Mouse (Mus musculus): ENCODE data around the gene Def6.
"Not testable (repeated sequence)": the region's sequence is repeated elsewhere in the genome, so short reads cannot be mapped to it uniquely, and the experiment has no call there.

Gene Def6

DNA sequence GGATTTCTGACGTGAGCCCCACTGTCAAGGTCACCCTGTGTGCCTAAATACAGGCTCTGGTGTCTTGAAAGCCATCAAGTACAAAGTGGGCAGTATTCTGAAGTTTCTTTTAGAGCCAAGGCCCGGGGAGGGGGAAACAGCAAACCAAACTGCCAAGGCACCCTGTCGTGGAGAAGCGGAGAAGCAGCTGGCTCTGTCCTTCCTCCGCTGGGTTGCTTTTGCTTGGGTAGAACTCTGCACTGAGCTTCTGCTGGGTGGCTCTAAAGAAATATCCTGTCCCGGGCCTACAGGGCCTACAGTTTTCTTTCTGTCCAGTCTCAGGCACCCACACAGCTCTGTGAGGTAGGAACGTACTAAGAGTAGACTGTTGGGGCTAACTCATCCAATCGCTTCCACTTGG lies 486 bp upstream of the Def6 start:
- no peak for DNase-seq (ENCODE audit: extremely low read depth, insufficient read length, low spot score)

DNA sequence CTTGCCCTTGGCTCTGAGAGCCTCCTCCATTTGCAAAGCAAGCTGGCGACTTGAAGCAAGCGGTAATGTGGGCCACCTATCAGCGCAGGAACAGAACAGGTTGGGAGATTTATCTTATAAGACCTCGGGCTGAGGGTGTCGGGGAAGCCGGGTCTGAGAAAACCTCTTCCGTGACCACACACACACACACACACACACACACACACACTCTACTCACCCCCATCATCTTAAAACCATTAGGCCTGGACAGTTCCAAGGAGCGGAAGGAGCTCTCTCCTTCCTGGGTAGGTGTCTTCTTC lies 685 bp downstream of the Def6 start:
- DNase-seq (ENCODE audit: extremely low read depth, insufficient read length, low spot score) = no peak

DNA sequence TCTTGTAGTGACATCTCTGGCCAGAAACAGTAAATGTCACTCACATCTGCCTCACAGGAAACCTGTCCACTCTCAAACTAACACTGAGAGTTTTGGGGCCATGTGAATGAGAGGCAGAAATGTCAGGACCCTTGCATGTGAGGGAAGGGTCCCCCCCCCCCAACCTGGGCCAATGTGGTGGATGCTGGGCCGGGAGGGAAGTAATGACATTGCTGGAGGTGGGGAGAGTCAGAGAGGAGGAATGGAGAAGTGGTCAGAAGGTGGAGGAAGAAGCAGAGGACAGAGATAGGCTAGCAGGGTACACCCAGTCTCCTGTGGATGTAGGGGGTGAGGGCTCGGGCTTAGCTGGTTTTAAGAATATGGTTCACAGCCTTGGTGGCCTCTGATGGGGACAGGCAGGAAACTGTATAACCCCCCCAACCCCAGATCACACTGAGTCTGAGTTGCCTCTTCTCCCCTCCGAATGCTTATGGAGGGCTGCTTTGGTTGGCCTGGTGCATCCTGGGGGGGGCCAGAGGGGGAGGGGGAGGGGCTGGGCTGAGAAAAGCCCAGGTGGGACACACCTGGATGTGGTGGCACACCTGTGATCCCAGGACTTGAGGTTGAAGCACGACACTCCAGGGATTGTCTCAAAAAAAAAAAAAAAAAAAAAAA lies 2.0 kb downstream of the Def6 start:
- no peak for DNase-seq (ENCODE audit: extremely low read depth, insufficient read length, low spot score)

DNA sequence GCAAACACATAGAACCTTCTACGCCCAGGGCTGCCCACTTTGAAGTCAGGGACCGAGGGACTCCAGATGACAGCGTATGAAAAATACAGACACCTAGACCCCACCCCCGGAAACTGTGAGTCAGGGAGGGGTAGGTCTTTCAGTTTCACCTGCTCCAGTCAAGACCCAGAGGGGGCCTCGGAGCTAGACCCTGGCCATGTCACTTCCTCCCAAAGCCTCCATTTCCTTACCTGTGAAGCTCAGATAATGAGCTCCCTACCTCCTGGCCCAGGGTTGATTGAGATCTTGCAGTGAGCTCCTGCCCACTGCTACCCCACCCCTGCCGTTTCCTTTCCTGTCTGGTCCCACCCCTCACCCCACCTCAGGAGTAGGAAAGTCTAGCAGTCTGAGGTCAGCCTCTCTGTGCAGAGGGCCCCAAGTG lies 4.4 kb downstream of the Def6 start:
- DNase-seq (ENCODE audit: extremely low read depth, insufficient read length, low spot score) = no peak

DNA sequence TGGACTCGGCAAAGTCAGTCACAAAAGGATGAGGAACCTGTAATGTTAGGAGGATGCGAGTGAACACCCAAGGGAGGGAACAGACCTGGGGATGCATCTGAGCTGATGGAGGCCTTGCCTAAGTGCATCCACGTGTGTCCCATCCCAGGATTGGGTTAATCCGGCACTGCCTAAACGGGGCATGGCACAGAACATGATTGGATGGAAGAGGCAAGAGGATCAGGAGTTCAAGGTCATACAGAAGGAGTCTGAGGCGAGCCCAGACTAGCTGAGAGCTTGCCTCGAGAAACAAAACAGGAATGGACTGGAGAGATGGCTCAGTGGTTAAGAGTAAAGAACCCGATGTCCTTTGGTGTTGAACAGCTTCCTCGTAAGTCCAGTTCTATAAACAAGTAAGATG lies 4.8 kb downstream of the Def6 start:
- DNase-seq (ENCODE audit: extremely low read depth, insufficient read length, low spot score) = no peak

DNA sequence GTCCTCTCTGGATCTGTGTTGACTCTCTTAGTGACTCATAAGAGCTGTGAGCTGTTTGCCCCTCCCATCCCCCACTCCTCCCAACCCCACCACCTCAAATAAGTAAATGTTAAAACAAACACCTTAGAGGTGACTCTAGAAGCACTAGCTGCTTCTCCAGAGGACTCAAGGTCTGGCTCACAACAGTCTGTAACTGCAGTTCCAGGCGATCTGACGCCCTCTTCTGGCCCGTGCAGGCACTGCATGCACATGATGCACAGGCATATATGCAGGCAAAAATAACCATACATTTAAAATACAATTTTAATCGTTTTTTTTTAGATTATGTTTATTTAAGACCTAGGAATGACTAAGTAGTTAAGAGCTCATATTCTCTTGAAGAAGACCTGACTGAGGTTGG lies 5.7 kb downstream of the Def6 start:
- DNase-seq (ENCODE audit: extremely low read depth, insufficient read length, low spot score) = no peak

DNA sequence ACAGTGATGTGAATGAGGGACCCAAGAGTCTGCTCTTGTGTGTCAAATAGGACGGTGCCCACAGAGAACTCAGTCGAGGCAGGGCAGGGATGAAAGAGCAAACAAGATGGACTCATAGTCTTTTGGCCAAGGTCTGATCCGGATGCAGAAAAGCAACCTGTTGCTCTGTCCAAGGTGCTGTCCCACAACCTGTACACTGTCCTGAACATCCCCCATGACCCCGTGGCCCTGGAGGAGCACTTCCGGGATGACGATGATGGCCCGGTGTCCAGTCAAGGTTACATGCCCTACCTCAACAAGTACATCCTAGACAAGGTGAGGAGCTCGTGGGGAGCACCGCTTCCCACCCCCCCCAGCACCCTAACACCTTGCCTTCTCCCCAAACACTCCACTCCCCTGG lies 9.2 kb downstream of the Def6 start:
- no peak for DNase-seq (ENCODE audit: extremely low read depth, insufficient read length, low spot score)

DNA sequence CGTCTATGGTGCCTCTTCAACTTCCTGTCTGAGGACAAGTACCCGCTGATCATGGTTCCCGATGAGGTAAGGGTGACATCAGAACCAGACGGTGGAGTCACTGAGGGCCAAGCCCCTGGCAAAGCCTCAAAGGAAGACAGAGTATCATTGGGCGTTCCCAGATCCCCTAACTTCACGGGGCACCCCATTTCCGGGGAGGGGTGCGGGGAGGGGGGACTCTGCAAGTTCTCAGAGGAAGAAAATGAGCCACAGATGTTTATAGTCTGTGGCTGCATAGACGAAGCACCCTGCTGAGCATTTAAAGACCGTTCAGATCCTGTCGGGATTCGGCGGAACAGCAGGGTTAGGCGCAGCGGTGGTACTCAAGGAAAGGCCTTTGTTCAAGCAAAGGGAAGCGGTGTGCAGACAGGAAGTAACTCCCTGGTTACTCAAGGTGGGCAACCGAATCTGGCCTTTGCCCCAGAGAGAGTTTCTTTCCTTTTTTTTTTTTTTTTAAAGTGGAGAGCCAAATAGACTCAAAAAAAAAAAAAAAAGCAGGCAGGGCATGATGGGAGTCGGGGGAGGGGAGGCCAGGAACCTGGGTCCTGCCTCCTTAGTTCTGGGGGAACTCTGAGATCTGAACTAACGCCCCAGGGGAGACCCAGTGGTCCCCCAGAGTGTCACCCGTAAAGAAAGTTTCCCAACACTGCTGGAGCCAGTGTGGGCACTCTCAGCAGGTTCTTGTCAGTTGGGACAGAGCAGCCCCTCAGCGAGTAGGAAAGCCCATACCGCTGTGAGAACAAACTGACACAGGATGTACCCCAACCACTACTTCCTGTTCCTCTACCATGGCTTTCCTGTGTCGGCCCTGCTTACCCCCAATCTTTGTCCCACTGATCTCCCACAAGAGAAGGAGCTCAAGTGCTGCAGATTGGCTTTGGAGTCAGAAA lies 10.4 kb downstream of the Def6 start:
- DNase-seq (ENCODE audit: extremely low read depth, insufficient read length, low spot score) = no peak

DNA sequence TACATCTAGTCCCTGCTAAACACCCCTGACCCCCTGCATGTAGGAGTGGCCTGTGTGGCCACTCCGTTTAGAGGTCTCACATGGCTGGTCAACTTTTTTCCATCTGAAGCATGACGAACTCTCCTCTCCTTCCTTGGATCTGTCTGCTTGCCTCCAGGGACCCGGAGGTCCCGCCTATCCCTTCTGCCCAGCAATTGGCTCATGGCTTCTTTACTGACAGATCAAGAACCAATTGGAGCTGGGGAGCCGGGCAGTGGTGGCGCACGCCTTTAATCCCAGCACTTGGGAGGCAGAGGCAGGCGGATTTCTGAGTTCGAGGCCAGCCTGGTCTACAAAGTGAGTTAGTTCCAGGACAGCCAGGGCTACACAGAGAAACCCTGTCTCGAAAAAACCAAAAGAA lies 14.9 kb downstream of the Def6 start:
- not testable (repeated sequence) for DNase-seq (ENCODE audit: extremely low read depth, insufficient read length, low spot score)

DNA sequence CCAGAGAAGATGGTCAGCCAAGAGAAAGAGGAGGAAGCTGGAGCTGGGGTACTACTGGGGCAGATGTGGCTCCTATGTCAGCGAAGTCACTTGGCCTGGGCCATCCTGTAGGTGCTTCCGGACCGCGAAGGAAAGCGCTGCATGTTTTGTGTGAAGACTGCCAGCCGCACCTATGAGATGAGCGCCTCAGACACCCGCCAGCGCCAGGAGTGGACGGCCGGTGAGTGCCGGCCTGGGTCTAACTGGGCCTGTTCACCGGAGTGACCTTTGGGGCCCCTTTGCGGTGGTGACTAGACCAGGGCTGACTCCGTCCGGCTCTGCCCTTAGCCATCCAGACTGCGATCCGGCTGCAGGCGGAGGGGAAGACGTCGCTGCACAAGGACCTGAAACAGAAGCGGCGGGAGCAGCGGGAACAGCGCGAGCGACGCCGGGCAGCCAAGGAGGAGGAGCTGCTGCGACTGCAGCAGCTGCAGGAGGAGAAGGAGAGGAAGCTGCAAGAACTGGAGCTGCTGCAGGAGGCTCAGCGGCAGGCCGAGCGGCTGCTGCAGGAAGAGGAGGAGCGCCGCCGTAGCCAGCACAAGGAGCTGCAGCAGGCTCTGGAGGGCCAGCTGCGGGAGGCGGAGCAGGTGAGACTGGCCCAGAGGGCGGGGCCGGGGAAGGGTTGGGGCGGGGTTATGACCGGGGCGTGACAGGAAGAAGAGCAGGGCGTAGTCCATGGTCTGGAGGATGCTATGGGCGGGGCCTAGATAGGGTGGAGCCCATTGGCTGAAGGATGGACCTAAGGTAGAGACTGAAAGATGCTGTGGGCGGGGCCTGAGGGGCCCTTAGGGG lies 16.2 kb downstream of the Def6 start:
- DNase-seq (ENCODE audit: extremely low read depth, insufficient read length, low spot score) = peak; percentile 99

DNA sequence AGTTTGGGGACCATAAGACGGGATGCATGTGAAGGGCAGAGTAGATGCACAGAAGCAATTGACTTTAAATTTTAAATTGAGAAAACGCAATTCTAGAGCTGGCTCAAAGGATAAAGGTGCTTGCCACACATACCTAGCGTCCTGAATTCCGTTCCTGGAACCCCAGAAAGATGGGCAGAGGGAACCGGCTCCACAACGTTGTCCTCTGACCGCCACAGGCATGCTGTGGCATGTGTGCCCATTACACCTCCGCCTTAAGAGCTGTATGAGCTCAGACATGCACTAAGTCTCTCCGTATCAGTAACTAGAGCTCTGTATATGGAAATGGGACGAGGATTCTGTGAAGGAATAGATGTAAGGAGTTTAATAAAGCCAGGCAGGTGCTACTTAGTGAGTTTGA lies 17.0 kb downstream of the Def6 start:
- no peak for DNase-seq (ENCODE audit: extremely low read depth, insufficient read length, low spot score)

DNA sequence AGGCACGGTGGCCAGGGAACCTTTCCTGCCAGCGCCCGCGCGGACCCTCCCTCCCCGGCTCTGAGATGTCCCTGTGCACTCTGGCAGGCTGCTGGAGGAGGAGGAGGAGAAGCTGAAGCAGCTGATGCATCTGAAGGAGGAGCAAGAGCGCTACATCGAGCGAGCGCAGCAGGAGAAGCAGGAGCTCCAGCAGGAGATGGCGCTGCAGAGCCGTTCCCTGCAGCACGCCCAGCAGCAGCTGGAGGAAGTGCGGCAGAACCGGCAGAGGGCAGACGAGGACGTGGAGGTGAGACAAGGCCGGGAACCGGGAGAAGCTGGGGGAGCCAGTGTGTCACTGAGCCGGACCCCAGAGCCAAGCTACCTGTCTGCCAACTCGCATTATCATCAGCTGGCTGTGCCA lies 18.4 kb downstream of the Def6 start:
- DNase-seq (ENCODE audit: extremely low read depth, insufficient read length, low spot score) = peak; percentile 90

DNA sequence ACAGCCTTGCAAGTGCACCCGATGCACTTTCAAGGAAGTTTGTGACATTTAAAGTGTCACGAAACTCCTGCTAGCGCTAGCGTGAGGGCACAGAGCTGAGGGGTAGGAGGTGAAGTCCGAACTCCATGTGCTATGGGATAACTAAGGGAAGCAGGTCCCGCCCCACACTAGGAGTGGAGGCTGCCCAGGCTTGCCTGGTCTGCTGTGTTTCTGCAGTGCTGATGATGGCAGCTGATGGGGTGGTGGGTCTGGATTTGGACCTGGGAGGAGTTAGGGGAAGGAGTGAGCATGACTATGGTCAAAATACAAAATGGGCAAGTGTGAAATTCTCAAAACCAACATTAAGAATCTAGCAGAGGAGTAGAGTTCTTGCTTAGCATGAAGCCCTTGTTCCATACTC lies 22.9 kb downstream of the Def6 start:
- DNase-seq (ENCODE audit: extremely low read depth, insufficient read length, low spot score) = no peak

DNA sequence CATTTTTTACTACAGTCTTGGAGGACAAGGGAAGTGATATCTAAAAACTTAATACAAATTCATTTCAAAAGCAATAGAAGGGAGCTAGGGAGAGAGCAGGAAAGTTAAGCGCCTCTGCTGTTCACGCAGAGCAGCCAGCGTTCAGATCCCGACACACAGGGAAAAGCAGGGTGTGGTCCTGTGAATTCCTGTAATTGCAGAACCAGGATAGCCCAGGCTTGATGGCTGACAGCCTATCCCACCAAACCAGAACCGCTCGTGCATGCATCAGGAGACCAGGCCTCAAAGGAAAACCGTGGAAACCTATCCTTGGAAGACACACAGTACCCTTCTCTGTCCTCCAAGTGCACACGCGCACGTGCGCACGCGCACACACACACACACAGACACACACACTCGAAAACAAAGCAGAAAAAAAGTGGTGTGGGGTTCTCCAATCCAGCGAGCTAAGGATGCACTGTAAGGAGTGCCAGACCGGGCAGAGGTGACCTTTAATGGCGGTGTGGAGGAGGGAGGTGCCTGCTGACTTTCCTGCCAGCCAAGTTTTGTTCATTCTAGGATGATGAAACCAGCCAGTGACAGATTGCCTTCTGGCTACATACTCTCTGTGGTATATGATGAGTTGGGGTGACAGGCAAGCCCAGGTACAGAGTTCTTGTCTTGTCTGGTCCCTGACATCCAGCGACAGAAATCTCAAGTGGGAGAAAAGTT lies 23.6 kb downstream of the Def6 start:
- DNase-seq (ENCODE audit: extremely low read depth, insufficient read length, low spot score) = no peak

DNA sequence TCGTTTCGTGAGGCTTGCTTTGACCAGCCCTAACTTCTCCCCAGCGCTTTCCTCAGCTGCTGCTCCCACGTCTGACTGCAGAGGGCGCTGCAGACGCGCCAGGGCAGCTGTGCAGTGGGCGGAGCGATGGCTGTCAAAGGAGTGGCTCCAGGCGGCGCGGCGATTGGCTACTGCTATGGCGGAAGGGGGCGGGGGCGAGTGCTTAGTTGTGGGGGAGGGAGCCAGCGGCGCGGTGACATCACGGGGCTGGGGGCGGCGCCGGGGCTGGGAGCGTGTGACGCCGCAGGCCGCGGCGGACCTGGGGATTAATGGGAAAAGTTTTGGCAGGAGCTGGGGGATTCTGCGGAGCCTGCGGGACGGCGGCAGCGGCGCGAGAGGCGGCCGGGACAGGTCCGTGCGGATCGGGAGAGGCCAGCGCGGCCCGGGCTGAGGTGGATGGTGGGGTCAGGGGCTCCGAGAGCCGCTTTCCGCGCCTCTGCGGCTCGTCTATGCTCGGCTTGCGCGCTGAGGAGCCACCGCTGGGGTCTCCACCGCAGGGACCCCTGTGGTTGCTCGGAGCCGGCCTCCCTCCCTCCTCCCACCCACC lies 25.0 kb downstream of the Def6 start, which contains the start of gene Ppard:
Gene Ppard (plus strand): TSS at position 226 of the 586 bp plus-strand sequence.
- peak; percentile 96 for DNase-seq (ENCODE audit: extremely low read depth, insufficient read length, low spot score)

DNA sequence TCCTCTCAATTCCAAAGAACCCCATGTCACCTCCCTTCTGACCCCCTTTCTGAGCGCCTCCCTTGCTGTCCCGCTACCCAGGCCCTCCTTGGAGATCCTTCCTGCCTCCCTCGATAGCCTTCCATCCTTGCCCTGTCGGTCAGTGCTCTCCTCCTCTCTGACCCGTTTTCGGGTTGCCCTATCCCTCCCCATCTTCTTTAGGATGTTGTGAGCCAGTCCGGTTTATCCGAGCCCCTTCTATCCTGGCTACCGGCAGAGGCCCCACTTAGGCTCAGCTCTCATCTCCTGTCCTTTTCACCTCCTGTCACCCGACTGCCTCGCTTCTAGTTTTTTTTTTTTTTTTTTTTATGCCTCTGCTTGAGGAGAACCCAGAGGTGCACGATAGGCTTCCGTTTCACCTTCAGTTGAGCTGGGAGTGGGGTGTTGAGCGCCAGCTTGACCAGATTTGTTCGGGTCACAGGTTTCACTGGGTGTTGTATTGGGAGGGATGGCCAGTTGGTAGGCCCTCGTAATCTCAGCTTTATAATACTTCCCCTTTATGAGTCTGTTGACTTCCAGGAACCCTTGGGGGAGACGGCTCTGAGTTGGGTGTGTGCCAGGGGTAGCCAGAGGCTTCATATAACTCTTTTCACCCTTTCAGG lies 25.6 kb downstream of the Def6 start:
- DNase-seq (ENCODE audit: extremely low read depth, insufficient read length, low spot score) = peak; percentile 38

DNA sequence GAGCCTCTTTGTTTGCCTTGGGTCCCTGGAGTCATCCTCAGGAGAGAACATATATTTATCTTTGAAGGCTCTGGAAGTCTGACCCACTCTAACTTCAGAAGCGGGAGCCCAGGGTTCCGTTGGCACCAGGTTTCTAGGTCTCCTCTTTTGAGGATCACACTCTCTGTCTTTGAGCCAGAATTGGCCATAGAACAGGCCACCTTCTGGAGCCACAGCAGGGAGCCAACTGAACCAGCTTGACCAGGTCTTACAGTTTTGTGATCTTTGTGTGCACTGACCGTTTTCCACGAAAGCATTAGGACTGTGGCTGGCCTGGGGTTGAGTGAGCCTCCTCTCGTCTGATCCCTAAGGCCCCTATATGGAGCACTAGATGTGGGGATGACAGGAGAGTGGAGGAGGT lies 27.1 kb downstream of the Def6 start:
- DNase-seq (ENCODE audit: extremely low read depth, insufficient read length, low spot score) = no peak

DNA sequence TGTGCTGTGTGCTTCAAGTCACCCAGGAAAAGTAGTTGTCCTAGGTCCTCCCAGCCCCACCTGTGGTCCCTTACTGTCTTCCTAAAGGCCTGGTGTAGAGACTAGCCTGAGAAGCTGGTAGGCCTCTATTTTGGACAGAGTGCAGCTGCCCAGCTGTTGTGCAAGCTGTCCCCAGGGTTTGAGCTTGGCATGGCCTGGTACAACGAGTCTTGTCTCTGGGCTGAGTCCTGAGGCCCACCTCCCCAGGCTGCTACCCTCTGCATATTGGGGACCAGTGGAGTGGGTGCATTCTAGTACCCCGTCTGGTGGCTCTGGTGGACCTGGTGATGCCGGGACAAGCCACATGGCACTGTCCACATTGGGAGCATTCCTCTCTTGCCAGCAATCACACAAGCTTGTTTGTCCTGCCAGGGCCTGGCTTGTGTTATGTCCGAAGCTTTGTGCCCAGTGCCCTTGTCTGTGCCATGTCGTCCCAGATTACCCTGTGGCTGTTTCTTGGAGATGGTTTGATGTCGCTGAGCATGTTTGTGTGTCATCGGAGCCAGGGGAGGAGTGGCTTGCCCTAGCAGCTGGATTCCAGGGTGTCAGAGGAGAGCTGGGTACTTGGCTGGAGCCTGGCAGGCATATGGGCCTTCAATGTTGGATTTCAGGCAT lies 28.5 kb downstream of the Def6 start:
- DNase-seq (ENCODE audit: extremely low read depth, insufficient read length, low spot score) = no peak

DNA sequence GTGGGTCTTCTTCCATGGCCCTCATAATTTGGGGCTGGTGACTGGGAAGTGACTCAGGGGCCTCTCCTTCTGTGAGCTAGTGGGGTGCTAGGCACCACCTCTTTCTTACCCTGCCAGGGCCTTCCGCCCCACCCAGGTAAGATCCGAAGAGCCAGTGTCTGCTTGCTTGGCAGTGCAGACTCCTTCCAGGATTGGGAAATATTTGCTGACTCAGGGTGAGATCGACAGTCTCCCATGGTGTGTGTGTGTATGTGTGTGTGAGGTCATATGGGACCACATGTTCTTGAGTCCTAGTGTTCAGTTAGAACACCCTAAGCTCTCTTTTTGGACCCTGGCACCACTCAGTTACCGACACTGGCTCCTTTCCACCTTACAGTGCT lies 29.0 kb downstream of the Def6 start:
- DNase-seq (ENCODE audit: extremely low read depth, insufficient read length, low spot score) = peak; percentile 75
